Mouse (Mus musculus) heart, adult 2 months (tissue): ENCODE measurements at regions not wholly inside any gene's neighbourhood (a gene's known extent, or its start where the extent isn't known, plus 50 kb on each side); places are given as distances from the start of the nearest gene placed in this dataset.

Experiments used
- DNase-seq, 2 experiments: peaks; one replicate each; pipeline ENCODE4 v3.0.0; 2021
- H3K27ac ChIP-seq: fragments of 200-600 bp; 2 replicates; pipeline ENCODE4 v1.8.1; 2022
- H3K27me3 ChIP-seq: fragments of 200-500 bp; 2 replicates; pipeline ENCODE4 v1.6.1; 2012; ENCODE audit warnings: mild to moderate bottlenecking, low read length, inconsistent platforms, mixed read lengths; ENCODE audit not compliant: control insufficient read depth, insufficient read depth
- H3K36me3 ChIP-seq: fragments of 200-500 bp; 2 replicates; pipeline ENCODE4 v1.6.1; 2012; ENCODE audit warnings: low read length, inconsistent platforms; ENCODE audit not compliant: control insufficient read depth, insufficient read depth
- H3K4me1 ChIP-seq: fragments of 200-500 bp; 2 replicates; pipeline ENCODE4 v1.6.1; 2011; ENCODE audit warnings: low read length; ENCODE audit not compliant: control insufficient read depth, insufficient read depth
- H3K4me3 ChIP-seq: fragments of 200-600 bp; 2 replicates; pipeline ENCODE4 v1.8.1; 2022
- H3K79me2 ChIP-seq: fragments of 200-500 bp; replicated peaks from 2 replicates; pipeline ENCODE4 v1.6.1; 2012; ENCODE audit warnings: mild to moderate bottlenecking, inconsistent platforms, low read length, moderate library complexity, mixed read lengths; ENCODE audit not compliant: control insufficient read depth, insufficient read depth
- H3K9ac ChIP-seq: fragments of 200-500 bp; 2 replicates; pipeline ENCODE4 v1.6.1; 2012; ENCODE audit warnings: low read depth, mild to moderate bottlenecking, control low read depth, inconsistent platforms, low read length, mixed read lengths
- CTCF ChIP-seq: fragments of 200-600 bp; IDR thresholded peaks from 2 replicates; pipeline ENCODE4 v1.8.1; 2022; ENCODE audit warnings: antibody characterized with exemption, mild to moderate bottlenecking, moderate library complexity
- EP300 ChIP-seq: fragments of 200-500 bp; IDR thresholded peaks from 2 replicates; pipeline ENCODE4 v1.6.1; 2011; ENCODE audit warnings: low read depth, low read length, control low read depth; ENCODE audit not compliant: insufficient read depth
- POLR2A ChIP-seq: fragments of 200-500 bp; IDR thresholded peaks from 2 replicates; pipeline ENCODE4 v1.6.1; 2011; ENCODE audit warnings: mild to moderate bottlenecking, low read depth, low read length, control low read depth; ENCODE audit not compliant: insufficient read depth
- WGBS: fragments of 180-500 bp; shearing (Covaris S2); methylation state at CpG from one replicate; pipeline ENCODE4 v1.1.7; 2018; 5-methylcytosine and 5-hydroxymethylcytosine counted together
- intact Hi-C: fragments of 180-260 bp; cut with DNase I; formaldehyde crosslinking; loops from one replicate; pipeline ENCODE4 v1.15.1; 2025

DNA sequence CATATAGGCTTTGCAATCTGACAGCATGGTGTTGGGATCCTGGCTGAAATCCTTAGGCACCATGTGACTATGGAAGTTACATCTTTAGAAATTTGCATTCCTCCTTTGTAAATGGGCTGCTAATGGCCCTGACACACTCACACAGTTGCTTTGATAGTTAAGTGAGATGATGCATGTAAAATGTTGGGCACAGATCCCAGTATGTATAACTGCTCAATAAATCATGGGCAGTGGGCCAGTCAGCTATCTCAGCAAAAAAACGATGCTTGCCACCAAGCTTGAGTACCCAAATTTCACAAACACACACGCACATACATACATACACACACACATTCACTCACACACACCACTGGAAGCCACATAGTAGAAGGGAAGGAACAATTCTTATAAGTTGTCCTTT, 159.5 kb upstream of the Castor2 start:
- Histone ChIP-seq H3K4me1 (no peaks in the 10 kb centered on the region), H3K4me3 (no peak overlapping the region), H3K79me2 (no peaks in the 10 kb centered on the region), H3K27me3 (no peaks in the 10 kb centered on the region), H3K27ac (no peak overlapping the region), H3K36me3 (no peaks in the 10 kb centered on the region), H3K9ac (no peak overlapping the region)
- 71% methylated on average over 2 of the region's 2 CpGs for WGBS
- no peak for TF ChIP-seq EP300
- no peak for TF ChIP-seq POLR2A
- TF ChIP-seq CTCF, result no peak
- DNase-seq, result no peak
- intact Hi-C loops, result no loop called here

DNA sequence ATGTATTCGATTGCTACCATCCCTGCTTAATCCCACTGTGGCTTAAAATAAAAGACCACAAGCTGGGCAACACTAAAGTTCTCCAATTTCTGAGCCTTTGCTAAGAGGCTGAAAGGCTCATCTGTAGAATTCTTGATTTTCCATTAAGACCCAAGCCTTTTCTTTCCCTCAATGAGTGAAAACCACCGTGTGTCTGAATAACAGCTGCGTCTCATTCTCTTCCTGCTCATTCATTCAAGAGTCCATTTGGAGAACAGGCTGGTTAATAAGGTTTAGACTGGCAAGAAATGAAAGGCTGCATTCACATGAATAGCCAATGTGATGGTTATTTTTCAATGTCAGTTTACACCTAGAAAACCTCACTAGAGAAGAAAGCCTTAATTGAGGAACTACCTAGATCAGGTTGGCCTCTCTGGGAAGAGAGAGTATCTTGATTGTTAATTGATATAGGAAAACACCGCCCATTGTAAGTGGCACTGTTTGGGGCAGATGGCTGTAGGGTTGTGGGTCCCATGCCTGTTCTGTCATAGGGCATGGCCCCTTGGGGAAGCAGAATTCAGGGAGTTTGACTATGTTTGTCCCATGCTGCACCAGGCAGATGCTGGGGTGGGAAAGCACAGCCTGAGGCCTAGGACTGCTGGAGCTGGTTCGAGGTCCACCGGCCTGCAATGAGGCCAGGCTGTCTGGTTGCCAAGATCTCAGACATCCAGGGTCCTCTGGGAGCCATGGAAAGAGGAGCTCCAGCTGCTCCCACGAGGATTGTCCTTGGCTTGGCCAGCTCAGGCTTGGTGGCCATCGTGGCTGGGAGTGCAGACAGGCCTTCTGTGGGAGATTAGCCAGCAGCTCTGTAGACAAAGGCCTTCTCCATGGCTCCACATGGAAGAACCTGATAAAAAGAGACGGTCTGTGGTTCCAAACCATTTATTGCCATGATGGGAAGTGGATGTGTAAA, 161.3 kb upstream of the Castor2 start:
- TF ChIP-seq POLR2A, result no peak
- no peak for TF ChIP-seq CTCF
- TF ChIP-seq EP300, result no peak

GRCm38 (mm10) chr5:133935451-133935850, 164.1 kb upstream of the Castor2 start:
- WGBS, result 65% methylated on average over 6 of the region's 6 CpGs
- no peak for TF ChIP-seq EP300
- TF ChIP-seq POLR2A, result no peak
- no peak for TF ChIP-seq CTCF
- DNase-seq, result no peak

More for the DNA sequence above, 161.3 kb upstream of the Castor2 start:
- WGBS, result 69% methylated on average over 9 of the region's 9 CpGs
- Histone ChIP-seq H3K9ac (no peak overlapping the region), H3K27me3 (no peaks in the 10 kb centered on the region), H3K4me3 (no peak overlapping the region), H3K4me1 (no peaks in the 10 kb centered on the region), H3K27ac (no peak overlapping the region), H3K79me2 (no peaks in the 10 kb centered on the region), H3K36me3 (no peaks in the 10 kb centered on the region)
- no peak for DNase-seq
- intact Hi-C loops, result no loop called here

GRCm38 (mm10) chr5:133935006-133935405, 164.5 kb upstream of the Castor2 start:
- Histone ChIP-seq H3K27ac (no peak overlapping the region), H3K27me3 (no peaks in the 10 kb centered on the region), H3K36me3 (no peaks in the 10 kb centered on the region), H3K79me2 (no peaks in the 10 kb centered on the region), H3K4me1 (no peaks in the 10 kb centered on the region), H3K4me3 (no peak overlapping the region), H3K9ac (no peak overlapping the region)
- WGBS, result 45% methylated on average over 6 of the region's 6 CpGs
- DNase-seq, result no peak
- no peak for TF ChIP-seq CTCF
- no peak for TF ChIP-seq POLR2A
- no peak for TF ChIP-seq EP300
- intact Hi-C loops, result no loop called here

More at GRCm38 (mm10) chr5:133935451-133935850, 164.1 kb upstream of the Castor2 start:
- Histone ChIP-seq H3K27me3 (no peaks in the 10 kb centered on the region), H3K4me3 (no peak overlapping the region), H3K4me1 (no peaks in the 10 kb centered on the region), H3K79me2 (no peaks in the 10 kb centered on the region), H3K27ac (no peak overlapping the region), H3K36me3 (no peaks in the 10 kb centered on the region), H3K9ac (no peak overlapping the region)
- intact Hi-C loops, result no loop called here

- Histone ChIP-seq H3K4me3 (no peak overlapping the region), H3K36me3 (no peaks in the 10 kb centered on the region), H3K27me3 (no peaks in the 10 kb centered on the region), H3K79me2 (no peaks in the 10 kb centered on the region), H3K9ac (no peak overlapping the region), H3K4me1 (no peaks in the 10 kb centered on the region), H3K27ac (no peak overlapping the region)
- no peak for DNase-seq
- intact Hi-C loops, result no loop called here
- 78% methylated on average over 5 of the region's 5 CpGs for WGBS
- no peak for TF ChIP-seq EP300
- no peak for TF ChIP-seq POLR2A
- no peak for TF ChIP-seq CTCF
Measured at GRCm38 (mm10) chr5:133930101-133930500, 169.4 kb upstream of the Castor2 start.

DNA sequence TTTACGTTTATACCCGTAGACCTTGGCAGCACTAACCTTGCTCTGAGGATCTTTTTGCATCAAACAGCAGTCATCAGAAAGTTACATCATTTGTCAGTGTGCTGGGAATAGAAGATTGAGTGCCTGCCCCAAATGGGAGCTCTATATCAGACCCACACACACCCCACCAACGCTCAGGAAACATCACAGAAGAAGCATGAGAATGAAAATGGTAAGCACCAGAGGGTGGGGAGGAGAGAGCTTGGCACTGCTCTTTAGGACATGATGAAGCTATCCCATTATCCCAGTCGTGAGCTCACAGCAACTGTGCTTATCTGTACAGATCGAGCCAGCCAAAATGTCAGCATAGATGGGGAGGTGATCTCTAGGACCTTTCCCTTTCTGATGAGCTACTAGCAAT, 172.5 kb upstream of the Castor2 start:
- Histone ChIP-seq H3K4me3 (no peak overlapping the region), H3K27ac (no peak overlapping the region), H3K27me3 (no peaks in the 10 kb centered on the region), H3K36me3 (no peaks in the 10 kb centered on the region), H3K4me1 (no peaks in the 10 kb centered on the region), H3K79me2 (no peaks in the 10 kb centered on the region), H3K9ac (no peak overlapping the region)
- intact Hi-C loops, result no loop called here
- no peak for DNase-seq
- 74% methylated on average over 5 of the region's 5 CpGs for WGBS
- TF ChIP-seq CTCF (no peak), POLR2A (no peak), EP300 (no peak)
